Mouse (Mus musculus) megakaryocyte, embryonic 14.5 days (primary cell): ENCODE measurements at regions not wholly inside any gene's neighbourhood (a gene's known extent, or its start where the extent isn't known, plus 50 kb on each side); places are given as distances from the start of the nearest gene placed in this dataset.

ENCODE experiments used
- FLI1 ChIP-seq: IDR thresholded peaks from 2 replicates; pipeline ENCODE4 v1.6.1; 2012; ENCODE audit warnings: low read length, inconsistent platforms, mixed read lengths
- GATA1 ChIP-seq: IDR thresholded peaks from 3 replicates; pipeline ENCODE4 v1.6.1; 2012; ENCODE audit warnings: mixed read lengths, low read length, inconsistent platforms, borderline replicate concordance

- no peak for TF ChIP-seq GATA1
- no peak for TF ChIP-seq FLI1
These were observed 90.9 kb downstream of the Kctd12 start for GRCm38 (mm10) chr14:102891552-102891951.
